Mouse (Mus musculus) stomach, postnatal 0 days (tissue): ENCODE results near the gene Akt2.

Source experiments
- CTCF ChIP-seq: IDR thresholded peaks from 2 replicates; pipeline ENCODE4 v1.5.1; 2016; ENCODE audit warnings: antibody characterized with exemption, low read depth, mild to moderate bottlenecking, moderate library complexity
- EP300 ChIP-seq: optimal IDR thresholded peaks from 2 replicates; pipeline ENCODE3; 2016; ENCODE audit warnings: antibody characterized with exemption

GRCm38 (mm10) chr7:27613751-27614499, 22.6 kb downstream of the Akt2 start:
- no peak for TF ChIP-seq CTCF
- no peak for TF ChIP-seq EP300
